Mouse (Mus musculus) heart, embryonic 12.5 days (tissue): Measurements from ENCODE around the gene Ankrd34b. TPM values are rescaled to one million over a fixed set of nuclear protein-coding genes. Genes with fewer than 3 reads are reported as not detected.

Source experiments
- polyA plus RNA-seq: library from polyadenylated mRNA; unstranded; fragments of >200 nt; fragmentation: Nextera tagmentation; extraction: Ambion mirVana; gene quantifications from 2 replicates; pipeline ENCODE4 v1.2.1, GENCODE M21; 2016

The Ankrd34b gene
- polyA plus RNA-seq, 1 experiment from 2014 or later, result 0.22 TPM

Other genes starting within 250 kb of the Ankrd34b start
- gene Gm20379, start 119.9 kb upstream of the Ankrd34b start, polyA plus RNA-seq, result 0.56 and 0.78 TPM in 2 replicates
- 12.7 and 13.0 TPM in 2 replicates for gene Dhfr, start 71.2 kb upstream of the Ankrd34b start, polyA plus RNA-seq
- 19.5 and 19.7 TPM in 2 replicates for gene Msh3, start 70.9 kb upstream of the Ankrd34b start, polyA plus RNA-seq
- not detected in 2 replicates for gene Fam151b, start 58.1 kb downstream of the Ankrd34b start, polyA plus RNA-seq
- gene Zfyve16, start 105.0 kb downstream of the Ankrd34b start, polyA plus RNA-seq, result 11.5 and 13.5 TPM in 2 replicates
- not detected in 2 replicates for gene Spz1, start 150.3 kb downstream of the Ankrd34b start, polyA plus RNA-seq
- gene Serinc5, start 185.2 kb downstream of the Ankrd34b start, polyA plus RNA-seq, result 15.2 and 15.4 TPM in 2 replicates